Mouse (Mus musculus) CH12.LX (cell line): Measurements from ENCODE around the gene Ccdc50.

Source experiments
- ETS1 ChIP-seq: conservative IDR thresholded peaks from 2 replicates; pipeline ENCODE4 v1.6.1; 2012; ENCODE audit warnings: low read depth, mild to moderate bottlenecking, inconsistent platforms, low read length, improper control_type of control experiment, moderate library complexity
- POLR2A ChIP-seq: IDR thresholded peaks from 2 replicates; pipeline ENCODE4 v1.6.1; 2011; ENCODE audit warnings: low read depth, mild to moderate bottlenecking, improper control_type of control experiment, low read length

DNA sequence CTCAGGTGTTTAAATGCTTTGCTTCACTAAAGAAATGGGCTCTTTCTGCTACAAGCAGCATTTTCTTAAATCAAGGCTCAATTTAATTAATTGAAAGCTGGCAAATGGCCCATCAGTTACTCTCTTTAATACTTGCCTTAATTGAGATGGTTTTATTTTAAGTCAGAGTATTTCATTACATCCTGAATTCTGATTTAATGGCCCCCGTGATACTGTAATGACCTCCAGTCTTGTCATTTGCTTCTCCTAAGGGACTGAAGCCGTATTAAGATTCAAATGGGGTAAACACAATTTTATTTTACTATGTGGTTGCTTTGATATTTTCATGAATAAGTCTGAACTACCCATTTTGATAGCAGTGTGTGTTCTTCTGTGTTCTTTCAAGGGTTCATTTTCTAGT, 18.0 kb upstream of the Ccdc50 start:
- no peak for TF ChIP-seq POLR2A
- TF ChIP-seq ETS1: no peak
